Mouse (Mus musculus) liver, adult (tissue): Measurements from ENCODE around the gene Rora.

Experiments used
- GATA4 ChIP-seq: IDR thresholded peaks from 2 replicates; pipeline ENCODE4 v1.6.1; 2014; ENCODE audit warnings: mild to moderate bottlenecking, low read length; ENCODE audit not compliant: insufficient replicate concordance

Gene Rora

DNA sequence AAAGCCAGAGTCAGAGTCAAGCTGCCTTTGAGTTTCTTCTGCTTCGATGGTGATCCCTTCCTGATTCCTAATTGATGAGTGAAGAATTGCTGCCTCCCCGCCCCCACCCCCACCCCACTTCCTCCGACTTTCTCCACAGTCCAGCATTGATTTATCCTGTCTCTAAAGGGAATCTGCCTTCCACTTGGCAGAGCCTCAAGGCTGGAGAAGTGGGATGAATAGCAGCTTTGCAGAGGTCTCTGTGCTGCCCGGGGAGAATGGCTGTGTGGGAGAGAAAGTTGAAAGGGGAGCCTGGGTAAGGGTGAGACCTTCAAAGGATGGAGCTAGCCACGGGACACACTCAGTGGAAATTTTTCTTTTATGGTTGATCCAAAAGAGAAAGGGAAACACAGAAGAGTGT is 18.9 kb downstream of the Rora start:
- no peak for TF ChIP-seq GATA4

DNA sequence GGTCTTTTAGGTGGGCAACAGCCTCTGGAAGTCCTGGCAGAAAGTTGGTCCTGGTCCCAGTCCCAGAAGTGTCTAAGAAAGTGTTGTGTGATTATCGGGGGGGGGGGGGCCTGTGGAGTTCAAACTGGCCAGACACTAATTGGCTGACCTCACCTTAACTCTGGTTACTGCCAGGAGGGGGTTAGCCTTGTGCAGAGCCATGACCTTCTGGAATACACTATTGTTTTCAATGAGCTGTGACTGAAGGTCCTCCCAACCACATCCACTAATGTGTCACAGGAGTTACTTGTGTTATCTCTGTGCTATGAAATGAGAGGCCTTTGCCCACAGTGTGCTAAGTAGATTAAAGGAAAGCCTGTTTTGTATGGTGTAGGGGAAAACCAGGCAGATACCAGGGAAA is 19.6 kb downstream of the Rora start:
- TF ChIP-seq GATA4, result no peak

DNA sequence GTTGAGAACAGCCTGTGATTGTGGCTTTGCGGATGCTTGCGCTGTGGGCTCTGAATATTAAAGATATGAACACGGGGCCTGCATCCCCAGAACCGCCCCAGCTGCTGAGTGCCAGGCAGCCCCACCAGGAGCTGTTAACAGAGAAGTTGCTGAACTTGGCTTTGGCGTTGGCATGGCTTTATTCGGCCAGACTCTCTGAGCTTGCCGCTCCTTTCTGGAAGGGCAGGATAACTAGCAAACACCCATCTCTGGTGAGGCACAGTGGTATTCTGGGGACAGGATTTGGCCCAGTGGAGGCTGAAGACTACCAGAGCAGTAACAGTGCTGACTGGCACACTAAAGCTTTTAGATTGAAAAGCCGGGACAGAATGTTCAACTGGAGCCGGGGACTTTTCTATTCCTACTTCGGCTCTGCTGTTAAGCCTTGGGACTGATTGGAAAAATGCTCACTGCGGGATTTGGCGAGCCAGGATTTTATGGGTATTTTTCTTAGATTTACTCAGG is 26.3 kb downstream of the Rora start:
- TF ChIP-seq GATA4, result no peak

DNA sequence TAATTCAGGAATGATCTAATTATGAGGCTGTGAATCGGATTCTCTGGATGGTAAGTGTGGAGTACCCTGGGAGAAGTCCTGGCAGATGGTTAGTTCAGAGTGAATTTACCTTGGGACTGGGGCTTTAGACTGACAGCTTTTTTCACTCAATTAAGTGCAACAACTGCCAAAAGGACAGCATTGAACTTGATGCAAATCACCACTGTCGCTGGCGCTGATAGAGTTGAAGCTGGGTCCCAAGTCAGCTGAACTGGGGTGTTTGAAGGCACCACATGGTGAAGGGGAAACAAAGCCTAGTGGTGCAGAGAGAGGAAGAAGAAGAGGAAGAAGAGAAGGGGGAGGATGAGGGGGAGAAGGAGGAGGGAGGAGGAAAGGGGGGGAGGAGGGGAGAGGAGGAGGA is 30.4 kb downstream of the Rora start:
- no peak for TF ChIP-seq GATA4

DNA sequence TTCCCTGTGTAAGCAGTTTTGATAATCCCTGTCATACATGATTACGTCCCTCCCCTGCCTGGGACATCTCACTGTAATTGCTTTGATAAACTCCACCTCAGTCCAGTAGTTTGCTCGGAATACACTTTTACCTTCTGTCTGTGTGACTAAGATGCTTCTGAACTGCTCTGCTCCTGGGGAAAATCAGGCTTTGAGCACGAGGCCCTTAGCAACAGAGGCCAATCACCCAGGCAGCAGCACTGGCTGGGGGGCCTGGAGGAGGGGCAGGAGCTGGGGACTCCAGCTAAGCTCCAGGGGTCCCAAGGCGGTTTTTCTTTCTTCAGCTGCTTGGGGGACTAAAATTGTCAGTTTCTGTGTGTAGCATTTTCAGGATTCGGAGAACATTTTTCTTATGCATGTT is 32.0 kb downstream of the Rora start:
- TF ChIP-seq GATA4, result no peak

DNA sequence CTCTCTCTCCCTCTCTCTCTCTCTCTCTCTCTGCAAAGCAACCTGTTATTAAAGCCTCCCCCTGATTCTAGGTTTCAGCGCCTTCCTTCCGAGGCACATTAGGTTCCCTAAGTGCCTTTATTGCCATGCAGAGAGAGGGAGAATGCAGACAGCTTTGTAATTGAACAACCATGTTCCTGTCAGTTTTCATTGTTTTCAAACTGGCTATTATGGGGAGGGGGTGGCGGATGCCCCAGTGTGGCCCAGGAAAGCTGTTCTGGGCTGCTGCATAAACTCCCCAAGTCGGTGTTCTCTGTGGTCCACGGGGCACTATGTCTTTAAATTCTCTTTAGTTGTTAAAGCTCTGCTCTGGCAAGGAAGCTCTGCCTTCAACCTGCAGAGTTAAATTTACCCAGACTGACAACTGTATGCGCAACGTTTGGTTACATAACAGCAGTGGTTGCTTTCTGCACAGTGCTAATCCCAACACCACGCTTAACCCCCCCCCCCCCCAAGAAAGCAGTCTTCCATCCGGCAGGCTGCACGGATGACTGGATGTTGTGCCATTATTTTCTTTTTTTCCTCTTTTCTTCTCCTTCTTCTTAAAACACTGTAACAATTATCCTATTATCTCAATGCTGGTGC is 33.8 kb downstream of the Rora start:
- TF ChIP-seq GATA4, result no peak

DNA sequence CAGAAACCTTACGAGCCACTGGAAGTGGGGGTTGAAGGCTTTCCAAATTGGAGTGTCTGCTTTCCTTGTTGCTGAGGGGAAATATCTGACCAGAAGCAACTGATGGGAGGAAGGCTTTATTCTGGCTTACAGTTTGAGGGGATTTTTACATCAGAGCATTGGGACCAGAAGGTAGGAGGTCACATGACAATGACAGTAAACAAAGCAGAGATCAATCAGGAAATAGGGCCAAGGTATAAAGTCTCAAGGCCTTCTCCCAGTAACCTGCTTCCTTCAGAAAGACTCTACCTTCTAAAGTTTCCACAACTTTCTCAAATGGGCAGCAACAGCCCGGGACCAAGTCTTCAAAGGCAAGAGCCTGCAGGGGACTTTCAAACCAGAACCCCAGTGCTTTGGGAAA is 34.6 kb downstream of the Rora start:
- no peak for TF ChIP-seq GATA4

DNA sequence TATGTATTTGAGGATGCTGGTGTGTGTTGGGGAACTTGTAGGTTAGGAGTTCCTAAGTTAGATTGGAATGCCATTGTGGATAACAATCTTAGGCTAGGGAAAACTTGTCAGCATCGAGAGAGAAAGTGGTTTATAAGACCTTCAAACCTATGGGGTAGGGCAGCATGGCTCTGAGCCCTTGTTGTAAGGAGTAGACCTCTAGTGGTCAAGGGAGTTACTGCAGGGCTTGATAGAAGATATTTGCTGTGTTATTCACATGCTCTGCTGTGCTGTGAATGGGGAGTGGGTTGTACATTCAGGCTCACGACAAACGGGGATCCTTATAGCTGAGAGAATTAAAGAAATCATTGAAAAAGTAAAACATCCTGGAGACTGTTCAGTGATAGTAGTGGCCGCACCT is 35.8 kb downstream of the Rora start:
- TF ChIP-seq GATA4, result no peak

DNA sequence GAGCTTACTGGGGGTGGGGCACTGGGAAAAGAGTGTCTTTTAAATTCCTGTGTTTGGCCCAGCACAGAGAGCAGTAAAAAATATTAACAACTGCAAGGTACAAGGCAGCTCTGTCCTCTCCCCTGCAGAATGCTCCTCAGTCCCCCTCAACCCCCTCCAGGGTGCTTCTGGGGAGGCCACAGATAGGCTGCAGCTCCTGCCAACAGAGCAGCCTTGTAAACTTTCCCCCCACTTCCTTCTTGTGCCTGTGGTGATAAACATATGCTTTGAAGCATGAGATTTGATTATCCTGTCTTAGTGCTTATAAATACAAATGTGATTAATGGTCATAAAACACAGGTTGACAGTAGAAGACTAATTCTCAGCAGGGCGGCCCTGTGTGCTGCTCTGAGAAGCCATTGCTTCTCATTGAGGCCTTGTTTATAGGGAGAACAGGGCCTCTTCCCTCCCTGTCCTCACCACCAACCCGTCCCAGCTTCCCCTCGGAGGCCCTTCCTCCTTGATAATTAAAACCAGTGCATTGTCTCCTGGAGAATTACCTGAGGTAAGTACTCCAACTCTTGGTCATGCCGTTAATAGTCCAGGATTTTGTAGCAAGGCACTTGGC is 41.4 kb downstream of the Rora start:
- no peak for TF ChIP-seq GATA4

DNA sequence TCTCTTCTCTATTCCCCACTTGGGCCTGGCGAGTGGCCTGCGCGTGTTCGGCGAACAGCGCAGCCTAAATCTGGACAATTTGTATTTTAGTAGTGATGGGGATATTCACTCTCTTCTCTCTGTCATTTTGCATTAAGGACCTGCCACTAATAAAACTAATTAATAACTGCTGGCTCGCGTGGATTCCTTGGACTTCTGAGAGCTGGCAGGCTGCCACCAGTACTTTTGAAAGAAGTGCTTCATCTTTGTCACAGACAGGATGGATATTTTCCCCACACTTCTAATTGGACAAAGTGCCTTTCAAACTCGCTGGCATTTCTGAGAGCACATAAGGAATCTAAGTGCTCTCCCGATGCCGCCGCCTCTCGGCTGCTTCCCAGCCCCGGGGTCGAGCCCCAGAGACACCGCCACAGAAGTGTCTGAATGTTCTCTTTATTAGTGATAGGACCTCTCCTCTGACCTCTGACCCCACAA is 41.9 kb downstream of the Rora start:
- no peak for TF ChIP-seq GATA4

DNA sequence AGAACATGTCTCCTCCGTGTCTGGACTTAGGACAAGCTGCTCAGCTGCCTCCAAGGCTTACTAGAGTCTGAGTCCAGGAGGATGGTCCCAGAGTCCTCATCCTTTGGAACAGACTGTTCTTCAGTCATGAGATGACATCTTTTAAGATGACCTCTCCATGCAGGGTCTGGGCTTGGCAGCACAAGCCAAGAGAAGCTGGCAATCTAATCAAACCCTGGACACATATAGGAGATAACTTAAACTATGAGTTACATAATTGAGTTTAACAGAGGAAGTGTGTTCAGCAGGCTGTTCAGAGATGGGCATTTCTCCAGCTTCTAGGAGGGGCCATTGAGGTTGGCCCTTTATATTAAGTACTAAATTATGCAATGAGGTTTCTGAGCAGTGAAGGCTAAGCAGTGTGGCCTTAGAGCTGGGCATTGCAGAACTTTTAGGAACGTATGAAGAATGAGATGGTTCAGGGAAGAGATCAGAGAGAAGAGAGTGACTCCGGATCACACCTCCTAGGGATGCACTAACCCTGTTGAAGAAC is 42.9 kb downstream of the Rora start:
- no peak for TF ChIP-seq GATA4

DNA sequence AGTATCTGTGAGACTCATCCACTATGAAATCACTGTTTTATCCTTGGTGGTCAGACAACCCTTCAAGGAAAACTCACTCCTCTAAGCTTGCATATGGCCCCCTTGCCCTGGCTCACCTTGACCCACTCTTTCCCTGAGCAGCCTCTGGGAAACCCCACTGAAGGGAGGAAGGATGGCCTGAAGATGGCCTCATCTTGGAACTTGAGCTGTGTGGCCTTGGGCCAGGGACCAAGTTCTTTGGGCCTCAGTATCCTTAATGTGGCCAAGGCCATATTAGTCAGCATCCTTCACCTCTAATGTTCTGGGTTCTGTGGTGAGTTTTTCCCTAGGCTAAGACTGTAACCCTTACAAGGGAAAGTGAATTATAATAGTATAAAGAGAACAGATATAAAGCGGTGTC is 45.8 kb downstream of the Rora start:
- TF ChIP-seq GATA4, result no peak

DNA sequence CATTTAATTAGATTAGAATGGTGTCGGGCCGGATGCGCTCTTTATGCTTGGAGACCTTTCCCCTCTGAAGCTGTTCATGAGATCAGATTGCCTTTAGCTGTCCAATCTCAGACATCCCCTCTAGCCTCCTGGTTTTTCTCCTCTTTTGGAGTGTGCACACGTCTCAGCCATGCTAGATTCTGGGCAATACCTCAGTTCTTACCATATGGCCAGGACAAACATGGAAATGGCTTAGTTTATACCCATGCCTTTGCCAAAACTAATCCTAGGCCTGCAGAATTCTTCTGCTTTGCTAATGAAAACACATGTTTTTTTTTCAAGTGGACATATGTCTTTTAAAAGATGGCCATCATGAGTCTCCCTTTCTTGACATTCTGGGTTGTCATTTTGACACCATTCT is 46.3 kb downstream of the Rora start:
- no peak for TF ChIP-seq GATA4

DNA sequence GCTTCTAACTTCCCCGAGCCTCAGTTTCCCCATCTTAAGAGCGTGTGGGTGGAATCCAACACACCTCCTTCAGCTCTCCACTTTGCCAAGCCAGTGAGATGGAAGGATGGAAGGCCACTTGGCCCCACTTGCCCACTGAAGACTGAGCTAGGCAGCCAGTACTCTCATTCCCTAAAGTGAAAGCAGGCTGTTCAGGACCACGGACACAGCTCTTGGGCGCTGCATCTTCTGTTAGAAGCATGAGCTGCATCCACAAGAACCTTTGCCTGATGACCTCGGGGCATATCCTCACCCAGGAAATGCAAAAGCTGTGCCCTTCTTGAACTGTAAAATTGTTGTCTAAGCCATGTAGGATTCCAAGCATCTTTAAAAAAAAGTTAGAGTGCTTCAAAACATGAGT is 54.0 kb downstream of the Rora start:
- no peak for TF ChIP-seq GATA4

DNA sequence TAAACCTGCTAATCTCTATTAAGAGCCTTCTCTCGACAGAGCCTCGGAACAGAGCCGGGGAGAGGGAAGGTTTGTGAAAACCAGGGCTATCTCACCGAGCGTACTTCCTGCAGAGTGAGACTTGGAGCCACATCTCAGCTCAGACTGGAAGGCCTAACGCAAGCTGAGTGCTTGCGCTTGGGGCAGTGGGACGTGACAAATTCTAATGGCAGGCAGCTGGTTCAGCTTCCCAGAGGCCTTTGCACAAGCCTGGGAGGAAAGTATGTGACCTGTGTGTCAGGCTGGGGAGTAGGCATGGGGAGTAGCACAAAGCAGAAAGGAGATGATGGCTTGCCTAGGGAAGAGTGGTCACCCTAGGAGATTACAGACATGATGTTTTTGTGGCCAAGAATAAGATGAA is 55.6 kb downstream of the Rora start:
- TF ChIP-seq GATA4, result no peak

DNA sequence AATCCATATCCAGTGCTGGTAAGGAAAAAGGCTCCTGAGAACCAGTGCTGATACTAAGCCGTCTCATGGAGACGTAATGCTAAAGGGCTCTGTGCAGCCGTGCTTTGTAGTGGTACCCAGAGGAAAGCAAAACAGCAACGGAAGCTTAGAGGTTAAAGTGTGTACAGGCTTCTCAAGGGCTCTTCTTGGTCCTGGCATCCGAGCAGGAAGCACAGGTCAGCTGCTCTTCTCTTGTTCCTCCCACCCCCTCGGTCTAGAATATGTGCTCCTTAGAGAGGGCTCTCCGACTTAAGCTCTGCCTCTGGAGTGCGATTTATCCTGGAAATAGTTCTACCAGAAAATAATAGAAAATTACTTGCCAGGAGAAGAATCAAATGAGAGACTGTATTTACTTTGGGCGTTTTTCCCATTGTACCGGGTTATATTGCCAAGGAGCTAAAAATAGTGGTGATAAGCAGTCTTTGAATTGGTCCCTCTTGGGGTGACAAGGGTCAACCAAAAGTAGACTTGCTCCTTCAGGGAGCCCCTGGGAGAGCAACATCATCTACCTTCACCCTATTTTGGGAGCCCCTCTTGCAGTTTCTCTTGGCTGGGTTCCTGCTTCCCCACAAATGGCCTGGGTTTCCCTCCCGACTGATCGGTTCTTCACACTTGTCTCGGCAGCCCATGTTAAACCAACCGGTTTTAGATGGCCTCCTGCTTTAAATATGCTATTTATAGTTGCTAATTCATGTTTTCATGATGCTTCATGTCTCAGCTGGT is 57.5 kb downstream of the Rora start:
- TF ChIP-seq GATA4, result no peak
